Mouse (Mus musculus) brain, embryonic 14.5 days (tissue): ENCODE data around the gene Pank4. TPM values are rescaled to one million over a fixed set of nuclear protein-coding genes. Genes with fewer than 3 reads are reported as not detected.

Source experiments
- DNase-seq: peaks from one replicate; pipeline ENCODE4 v3.0.0-alpha.2; 2011; ENCODE audit warnings: low read depth
- CTCF ChIP-seq: fragments of 200-500 bp; IDR thresholded peaks from 2 replicates; pipeline ENCODE4 v1.5.1; 2012; ENCODE audit warnings: inconsistent platforms, mild to moderate bottlenecking, moderate library complexity, borderline replicate concordance; ENCODE audit not compliant: insufficient read depth, insufficient read length; ENCODE audit errors: extremely low read depth
- POLR2A ChIP-seq: fragments of 200-500 bp; IDR thresholded peaks from 2 replicates; pipeline ENCODE4 v1.6.1; 2012; ENCODE audit warnings: mild to moderate bottlenecking, inconsistent platforms, borderline replicate concordance; ENCODE audit not compliant: poor library complexity, insufficient read depth, insufficient read length, severe bottlenecking; ENCODE audit errors: extremely low read depth
- polyA plus RNA-seq: library from polyadenylated mRNA; depleted of rRNA; stranded (reverse); fragments of >200 nt; gene quantifications from 2 replicates; pipeline ENCODE4 v1.2.3, GENCODE M21; 2012

The Pank4 gene
- polyA plus RNA-seq, 1 experiment, result 68.0 TPM

DNA sequence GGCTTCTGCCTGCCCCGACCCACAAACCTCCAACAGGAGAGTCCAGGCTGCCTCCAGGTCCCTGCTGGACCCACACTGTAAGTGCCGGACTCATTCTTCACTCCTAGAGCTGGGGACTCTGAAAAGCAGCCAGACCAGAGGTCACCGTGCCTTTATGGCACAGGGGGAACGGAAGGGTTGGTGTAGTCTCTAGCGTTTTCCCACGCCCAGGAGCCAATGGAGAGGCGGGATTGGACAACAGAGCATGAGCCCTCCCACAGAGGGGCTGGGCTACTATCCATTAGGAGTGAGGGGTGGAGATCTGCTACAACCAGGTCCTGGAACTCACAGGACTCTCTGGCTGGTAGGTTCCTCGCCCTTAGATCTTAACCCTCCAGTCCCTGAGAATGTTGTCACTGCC is 17.6 kb upstream of the Pank4 start:
- DNase-seq, result peak; percentile 93
- TF ChIP-seq CTCF, result no peak
- TF ChIP-seq POLR2A, result no peak

DNA sequence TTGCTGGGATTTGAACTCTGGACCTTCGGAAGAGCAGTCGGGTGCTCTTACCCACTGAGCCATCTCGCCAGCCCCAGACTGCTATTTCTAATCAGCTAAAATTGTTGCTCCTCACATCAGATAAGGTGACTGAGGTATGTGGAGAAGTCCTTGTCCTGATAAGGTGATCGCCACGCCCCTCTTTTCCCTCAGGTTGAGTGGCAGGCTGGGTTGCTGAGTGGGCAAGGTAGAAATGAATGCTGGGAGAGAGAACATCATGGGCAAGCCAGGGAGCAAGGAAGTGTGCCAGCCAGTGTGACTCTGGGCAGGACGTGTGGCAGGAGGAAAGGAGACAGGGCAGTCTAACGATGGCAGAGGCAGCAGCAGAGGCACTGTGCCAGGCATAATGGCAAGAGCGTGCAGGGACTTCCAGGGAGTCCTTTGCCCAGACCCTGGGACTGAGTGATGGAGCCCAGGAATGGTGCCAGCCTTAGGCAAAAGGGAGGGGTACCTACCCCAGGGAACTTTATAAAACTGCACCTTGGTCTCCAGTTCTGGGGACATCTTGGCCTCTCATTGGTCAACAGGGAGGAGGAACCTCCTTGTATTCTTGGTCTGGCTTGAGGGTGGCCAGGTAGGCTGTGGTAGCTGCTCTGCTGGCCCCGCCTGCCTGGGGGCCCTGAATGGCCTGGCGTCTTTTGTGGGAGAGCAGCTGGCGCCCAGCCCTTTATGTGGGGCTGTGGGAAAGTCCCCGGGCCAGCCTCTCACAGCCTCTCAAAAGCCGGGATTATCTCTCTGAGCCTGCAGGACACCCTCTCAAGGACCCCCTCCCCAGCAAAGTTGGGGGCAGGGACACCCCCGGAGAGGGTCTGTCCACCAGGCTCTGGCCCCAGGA is 15.6 kb upstream of the Pank4 start:
- TF ChIP-seq CTCF (no peak), POLR2A (no peak)
- DNase-seq, result peak; percentile 97

DNA sequence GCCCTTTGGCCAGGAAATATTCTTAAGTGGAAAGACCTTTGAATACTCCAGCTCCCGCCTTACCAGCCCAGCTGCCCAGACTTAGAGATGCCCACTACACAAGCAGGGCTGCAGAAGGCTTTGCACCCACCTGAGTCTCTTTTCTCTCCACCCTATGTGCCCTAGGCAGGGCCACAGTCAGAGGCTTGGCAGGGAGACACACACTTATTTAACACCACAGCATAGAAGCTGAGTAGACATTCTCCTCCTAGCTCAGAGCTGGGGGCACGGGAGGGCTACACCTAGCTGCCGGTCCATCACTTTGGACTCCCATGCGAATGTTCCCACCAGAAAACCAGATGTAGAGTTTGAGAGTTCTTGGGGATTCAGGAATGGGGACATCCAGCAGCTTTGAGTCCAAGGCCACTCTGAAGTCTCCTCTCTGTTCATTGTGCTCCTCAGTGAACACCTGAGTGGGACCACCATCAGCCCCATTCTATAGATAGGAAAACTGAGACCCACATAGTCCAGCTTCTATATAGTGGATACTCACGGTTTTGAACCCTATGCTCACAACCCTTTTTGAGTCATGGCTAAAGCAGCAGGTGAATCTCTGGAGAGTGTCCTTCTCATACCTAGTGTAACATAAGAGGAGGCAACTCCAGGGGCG is 14.9 kb upstream of the Pank4 start:
- no peak for TF ChIP-seq POLR2A
- TF ChIP-seq CTCF, result no peak
- DNase-seq, result no peak

DNA sequence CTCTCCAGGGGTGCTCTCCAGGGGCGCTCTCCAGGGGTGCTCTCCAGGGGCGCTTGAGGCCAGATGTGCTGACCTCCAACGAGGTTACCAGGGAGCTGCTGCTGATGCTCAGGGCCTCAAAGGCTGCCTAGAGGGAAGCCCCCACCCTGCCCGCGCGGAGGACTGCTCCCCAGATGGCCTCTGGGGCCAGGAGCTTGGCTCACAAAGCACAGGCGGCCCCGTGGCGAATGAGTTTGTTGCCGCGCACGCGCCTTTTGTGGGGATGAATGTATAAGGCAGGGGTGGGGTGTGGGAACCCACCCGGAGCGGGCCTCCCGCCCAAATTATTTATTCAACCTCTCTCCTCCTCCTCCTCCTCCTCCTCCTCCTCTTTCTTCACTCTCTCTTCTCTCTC is 14.3 kb upstream of the Pank4 start:
- DNase-seq, result peak; percentile 93
- no peak for TF ChIP-seq CTCF
- no peak for TF ChIP-seq POLR2A

DNA sequence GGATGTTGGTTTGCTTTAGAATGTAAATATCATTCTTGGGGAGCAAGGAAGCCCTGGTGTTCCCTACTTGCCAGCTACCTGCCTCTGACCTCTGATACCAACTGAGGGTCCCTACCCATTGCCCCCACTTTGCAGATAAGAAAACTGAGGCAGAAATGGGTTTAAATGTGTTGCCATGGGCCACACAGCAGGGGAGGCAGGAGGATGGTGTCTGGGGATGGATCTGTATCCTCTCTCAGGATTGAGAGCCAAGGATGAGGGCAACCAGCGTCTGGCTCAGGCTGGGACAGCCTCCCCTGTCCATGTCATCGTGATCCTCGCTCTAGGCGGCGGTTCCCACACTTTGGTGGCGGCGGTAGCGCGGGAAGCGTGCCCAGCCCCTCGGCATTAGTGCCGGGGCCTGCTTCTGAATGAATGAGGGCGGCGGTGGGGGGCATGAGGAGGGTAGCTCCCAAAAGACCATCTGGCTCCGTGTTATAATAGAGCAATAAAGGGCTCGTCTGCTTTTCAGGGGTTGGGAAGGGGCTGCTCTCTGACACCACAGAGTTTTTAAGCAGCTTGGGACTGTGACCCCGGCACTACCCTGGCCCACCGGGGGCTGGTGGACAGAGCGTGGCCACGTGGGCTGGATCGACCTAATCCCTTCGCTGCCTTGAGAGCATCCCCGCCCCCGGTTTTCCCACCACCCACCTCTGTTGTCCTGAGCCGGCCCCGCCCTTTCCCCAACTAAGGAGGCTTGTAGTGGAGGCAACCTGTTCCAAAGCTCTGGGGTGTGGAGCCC is 11.3 kb upstream of the Pank4 start:
- no peak for TF ChIP-seq CTCF
- TF ChIP-seq POLR2A, result no peak
- peak; percentile 94 for DNase-seq

DNA sequence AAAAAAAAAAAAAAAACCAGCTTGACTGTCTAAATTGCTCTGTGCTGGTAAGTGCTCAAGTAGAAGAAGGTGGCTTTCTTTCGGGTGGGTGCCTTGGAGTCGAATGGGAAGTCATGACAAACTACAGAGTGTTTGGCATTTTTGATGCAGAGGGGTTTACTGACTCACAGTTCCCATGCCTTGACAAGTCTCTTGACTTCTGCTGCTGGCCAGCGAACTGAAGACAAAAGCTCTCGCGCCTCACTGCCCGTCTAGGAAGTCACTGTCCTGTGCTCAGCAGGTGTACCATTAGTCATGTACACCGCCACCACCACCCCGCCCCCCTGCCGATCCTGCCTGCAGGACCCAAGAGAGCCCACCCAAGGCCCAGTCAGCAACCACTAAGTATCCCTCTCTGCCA is 7.3 kb upstream of the Pank4 start:
- DNase-seq, result no peak
- TF ChIP-seq CTCF, result no peak
- no peak for TF ChIP-seq POLR2A

DNA sequence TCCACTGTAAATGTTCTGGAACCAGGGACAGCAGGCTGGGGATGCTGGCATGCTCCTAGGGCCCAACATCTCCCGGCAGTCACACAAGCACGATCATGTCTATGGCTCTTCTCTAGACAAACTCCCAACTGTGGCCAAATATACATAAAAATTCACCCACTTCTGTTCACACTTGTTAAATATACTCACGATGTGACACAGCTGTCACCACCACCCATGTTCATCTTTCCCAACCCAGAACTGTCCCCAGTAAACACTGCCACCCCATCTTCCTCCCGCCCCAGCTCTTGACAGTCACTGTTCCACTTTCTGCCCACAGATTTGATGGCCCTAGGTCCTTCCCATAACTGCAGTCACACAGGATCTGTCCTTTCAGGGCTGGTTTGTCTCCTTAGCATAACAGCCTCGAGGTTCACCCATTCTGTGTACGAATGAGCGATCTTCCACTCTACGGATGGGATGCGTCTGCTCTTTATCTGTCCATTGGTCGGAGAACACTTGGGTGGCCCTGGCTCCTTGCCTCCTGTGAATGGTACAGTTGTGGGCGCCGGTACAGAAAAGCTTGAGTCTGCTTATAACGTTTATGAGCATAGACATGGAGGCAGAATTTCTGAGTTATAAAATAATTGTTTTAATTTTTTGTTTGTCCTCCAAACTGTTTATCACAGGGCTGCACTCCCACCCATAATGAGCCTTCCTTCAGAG is 6.5 kb upstream of the Pank4 start:
- DNase-seq, result no peak
- TF ChIP-seq POLR2A (no peak), CTCF (no peak)

DNA sequence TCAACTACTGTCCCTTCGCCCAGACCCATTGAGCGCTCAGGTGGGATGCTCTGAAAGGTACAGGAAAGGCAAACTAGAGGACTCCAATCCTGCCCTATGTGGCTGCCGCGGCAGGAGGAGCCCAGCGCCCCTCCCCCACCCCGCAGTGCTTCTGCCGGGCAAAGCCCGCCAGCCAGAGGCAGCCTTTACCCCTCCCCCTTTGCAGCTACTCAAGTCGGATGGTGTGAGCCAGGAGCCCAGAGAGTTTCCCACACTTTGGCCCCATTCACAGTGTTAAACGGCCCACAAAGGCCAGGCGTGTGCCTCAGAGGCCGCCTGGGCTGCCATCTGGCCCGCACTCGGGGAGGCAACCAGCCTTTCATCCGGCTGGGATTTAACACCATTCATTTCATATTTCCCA is 5.8 kb upstream of the Pank4 start:
- peak; percentile 98 for DNase-seq
- TF ChIP-seq CTCF, result no peak
- no peak for TF ChIP-seq POLR2A

DNA sequence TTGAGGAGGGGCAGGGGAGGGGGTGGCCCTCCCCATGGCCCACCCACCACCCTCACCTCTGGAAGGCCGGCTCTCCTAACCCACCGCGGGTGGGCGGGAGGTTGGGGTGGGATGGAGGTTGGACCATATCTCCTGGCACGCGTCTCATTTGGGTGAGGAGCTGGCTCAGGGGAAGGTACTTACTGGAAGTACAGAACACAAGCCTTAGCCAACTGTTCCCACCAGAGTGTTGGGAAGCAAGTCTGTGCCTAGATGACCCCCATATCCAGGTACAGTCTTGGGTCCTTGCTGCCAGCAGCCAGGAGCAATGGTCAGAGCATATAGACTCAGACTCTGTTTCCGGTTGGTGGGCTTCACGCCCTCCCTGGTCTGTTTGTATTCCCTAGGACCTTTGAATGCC is 5.3 kb upstream of the Pank4 start:
- TF ChIP-seq CTCF (no peak), POLR2A (no peak)
- DNase-seq, result no peak

DNA sequence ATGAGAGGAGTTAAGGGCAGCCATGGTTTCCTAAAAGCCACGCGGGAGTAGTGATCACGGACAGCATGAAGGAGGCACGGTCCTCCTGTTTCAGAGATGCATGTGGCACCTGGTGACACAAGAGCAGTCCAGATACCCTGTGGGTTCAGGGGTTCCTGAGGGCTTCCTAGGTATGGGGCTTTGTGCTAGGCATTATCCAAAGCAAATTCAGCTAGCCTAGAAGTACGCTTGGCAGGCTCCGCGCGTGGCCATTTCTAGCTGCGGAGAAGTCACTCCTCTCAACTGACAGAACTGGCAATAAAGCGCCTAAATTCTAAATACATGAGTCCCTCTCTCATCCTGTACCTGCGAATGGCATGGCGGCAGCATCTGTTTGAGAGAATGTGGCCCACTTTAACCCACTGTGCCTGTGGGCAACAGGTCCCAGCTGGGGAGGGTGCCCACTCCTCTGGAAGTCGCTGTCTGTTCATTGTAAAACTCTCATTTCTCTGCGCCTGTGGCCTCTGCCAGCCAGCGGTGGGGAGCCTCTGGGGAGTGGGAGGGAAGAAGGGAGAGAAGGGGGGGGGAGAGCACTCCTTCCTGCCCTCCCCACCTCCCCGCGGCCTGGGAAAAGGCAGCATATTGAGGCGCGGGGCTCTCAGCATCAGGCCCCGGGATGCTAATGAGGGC is 3.8 kb upstream of the Pank4 start:
- no peak for TF ChIP-seq POLR2A
- peak; percentile 97 for DNase-seq

DNA sequence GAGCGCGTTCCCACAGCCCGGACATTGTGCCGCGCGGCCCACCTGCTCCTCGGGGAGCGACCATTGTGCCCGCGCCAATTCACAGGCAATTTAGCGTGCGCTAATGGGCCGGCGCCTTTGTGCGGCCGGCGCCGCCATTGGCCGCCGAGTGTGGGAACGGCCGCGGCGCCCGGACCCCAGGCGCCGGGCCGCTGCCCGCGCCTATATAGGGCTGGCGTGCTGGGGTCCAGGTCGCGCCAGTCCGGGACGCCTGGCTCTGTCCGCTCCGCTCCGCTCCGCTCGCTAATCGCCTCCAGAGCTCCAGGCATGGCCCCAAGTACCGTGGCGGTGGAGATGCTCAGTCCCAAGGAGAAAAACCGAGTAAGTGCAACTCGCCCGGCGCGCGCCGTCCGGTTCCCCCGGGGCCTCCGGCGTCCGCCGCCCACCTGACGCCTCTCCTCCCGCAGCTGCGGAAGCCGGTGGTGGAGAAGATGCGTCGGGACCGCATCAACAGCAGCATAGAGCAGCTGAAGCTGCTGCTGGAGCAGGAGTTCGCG is 3.2 kb upstream of the Pank4 start, which contains the start of gene Hes5:
Hes5 (plus strand) TSS at position 234 of the 536 bp plus-strand sequence.
- DNase-seq, result no peak
- TF ChIP-seq POLR2A (peak; percentile 97; the same call in 1 of the 2 replicates), CTCF (no peak)
